Mouse (Mus musculus) testis, adult 2 months (tissue): ENCODE data around the gene Caln1.

Experiments used
- CTCF ChIP-seq: fragments of 200-500 bp; IDR thresholded peaks from 2 replicates; pipeline ENCODE4 v1.5.1; 2012; ENCODE audit warnings: low read depth, mild to moderate bottlenecking, inconsistent platforms, low read length, moderate library complexity; ENCODE audit not compliant: control insufficient read depth, insufficient read depth, insufficient replicate concordance
- POLR2A ChIP-seq: fragments of 200-500 bp; IDR thresholded peaks from 2 replicates; pipeline ENCODE4 v1.6.1; 2012; ENCODE audit warnings: low read depth, mild to moderate bottlenecking, inconsistent platforms, low read length, moderate library complexity; ENCODE audit not compliant: control insufficient read depth

- no peak for TF ChIP-seq CTCF
- TF ChIP-seq POLR2A, result no peak
These were observed 78.2 kb downstream of the Caln1 start for GRCm38 (mm10) chr5:130447438-130447837.
